Mouse (Mus musculus) liver, embryonic 13.5 days (tissue): ENCODE measurements around the gene Zcchc14. TPM values are rescaled to one million over a fixed set of nuclear protein-coding genes. Genes with fewer than 3 reads are reported as not detected.
A peak's percentile ranks its signal among the peaks of the same experiment; 100 is the strongest.

Experiments
- ATAC-seq: fragments of 200-750 bp; cut with Nextera tagmentation; 2 replicates; pipeline ENCODE4 v1.8.0; 2017; ENCODE audit warnings: low read depth, mild to moderate bottlenecking, moderate number of reproducible peaks, moderate library complexity
- DNase-seq: peaks from one replicate; pipeline ENCODE4 v3.0.0; 2022
- H3K27ac ChIP-seq: fragments of 300-500 bp; sonication (generic); 2 replicates; pipeline ENCODE4 v1.5.1; 2015; ENCODE audit warnings: moderate library complexity, mild to moderate bottlenecking, inconsistent platforms
- H3K27me3 ChIP-seq: fragments of 300-500 bp; sonication (generic); 2 replicates; pipeline ENCODE4 v1.6.1; 2015; ENCODE audit warnings: mild to moderate bottlenecking, inconsistent platforms
- H3K36me3 ChIP-seq: fragments of 300-500 bp; sonication (generic); 2 replicates; pipeline ENCODE4 v1.6.1; 2015; ENCODE audit warnings: mild to moderate bottlenecking, inconsistent platforms
- H3K4me1 ChIP-seq: fragments of 300-500 bp; sonication (generic); replicated peaks from 2 replicates; pipeline ENCODE4 v1.6.1; 2015; ENCODE audit warnings: inconsistent platforms
- H3K4me2 ChIP-seq: fragments of 300-500 bp; sonication (generic); 2 replicates; pipeline ENCODE4 v1.6.1; 2015; ENCODE audit warnings: inconsistent platforms, mild to moderate bottlenecking, moderate library complexity
- H3K4me3 ChIP-seq: fragments of 300-500 bp; sonication (generic); replicated peaks from 2 replicates; pipeline ENCODE4 v1.5.1; 2015; ENCODE audit warnings: mild to moderate bottlenecking, inconsistent platforms
- H3K9ac ChIP-seq: fragments of 300-500 bp; sonication (generic); 2 replicates; pipeline ENCODE4 v1.6.1; 2015; ENCODE audit warnings: mild to moderate bottlenecking, inconsistent platforms
- H3K9me3 ChIP-seq: fragments of 300-500 bp; sonication (generic); replicated peaks from 2 replicates; pipeline ENCODE4 v1.6.1; 2016; ENCODE audit warnings: inconsistent platforms
- WGBS: fragments of 180-500 bp; shearing (Covaris S2); methylation state at CpG from one replicate; pipeline ENCODE4 v1.1.7; 2015; ENCODE audit not compliant: insufficient replicate concordance; 5-methylcytosine and 5-hydroxymethylcytosine counted together
- polyA plus RNA-seq: library from polyadenylated mRNA; unstranded; fragments of >200 nt; fragmentation: Nextera tagmentation; extraction: Ambion mirVana; gene quantifications from 2 replicates; pipeline ENCODE4 v1.2.1, GENCODE M21; 2015

The Zcchc14 gene
- 1.6 and 1.7 TPM in 2 replicates for polyA plus RNA-seq

DNA sequence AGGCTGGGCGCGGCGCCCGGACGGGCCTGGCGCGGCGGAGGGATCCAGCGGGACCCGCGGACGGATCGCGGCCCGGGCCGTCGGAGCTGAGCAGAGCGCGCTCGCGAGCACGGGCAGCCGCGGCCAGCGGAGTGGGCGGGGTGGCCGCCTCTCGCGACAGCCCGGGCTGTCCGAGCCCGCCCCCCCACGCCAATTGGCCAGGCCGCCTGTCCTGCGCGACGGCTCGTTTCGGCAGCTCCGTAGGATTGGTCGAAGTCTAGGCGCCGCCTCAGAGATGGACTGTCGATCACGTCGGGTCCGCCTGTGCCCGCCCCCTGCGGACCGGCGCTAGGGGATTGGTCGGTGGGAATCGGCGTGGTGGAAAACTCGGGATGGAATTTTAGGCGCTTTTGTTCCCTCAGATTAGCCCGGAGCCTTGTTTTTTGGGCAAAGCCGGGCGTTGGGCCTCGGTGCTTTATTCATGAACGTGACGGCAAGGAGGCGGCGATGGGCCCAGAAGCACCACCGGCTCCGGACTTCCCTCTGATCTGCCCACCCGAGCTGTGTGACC, at the start of gene Zcchc14:
Gene Zcchc14 (minus strand): TSS at position 128 of the 550 bp plus-strand sequence.
- ATAC-seq (peak; percentile 86), DNase-seq (peak; percentile 74)
- Histone ChIP-seq H3K27ac (no peak within 1 kb of the TSS), H3K4me1 (peaks cover 29% of the 10 kb centered on the region), H3K9me3 (no peaks in the 10 kb centered on the region), H3K4me2 (peak within 1 kb of the TSS; percentile 67), H3K9ac (peak within 1 kb of the TSS; percentile 65), H3K27me3 (peaks cover 77% of the 10 kb centered on the region), H3K36me3 (no peaks in the 10 kb centered on the region), H3K4me3 (peak within 1 kb of the TSS; percentile 60)
- WGBS = under 1% methylated on average over 67 of the region's 67 CpGs

DNA sequence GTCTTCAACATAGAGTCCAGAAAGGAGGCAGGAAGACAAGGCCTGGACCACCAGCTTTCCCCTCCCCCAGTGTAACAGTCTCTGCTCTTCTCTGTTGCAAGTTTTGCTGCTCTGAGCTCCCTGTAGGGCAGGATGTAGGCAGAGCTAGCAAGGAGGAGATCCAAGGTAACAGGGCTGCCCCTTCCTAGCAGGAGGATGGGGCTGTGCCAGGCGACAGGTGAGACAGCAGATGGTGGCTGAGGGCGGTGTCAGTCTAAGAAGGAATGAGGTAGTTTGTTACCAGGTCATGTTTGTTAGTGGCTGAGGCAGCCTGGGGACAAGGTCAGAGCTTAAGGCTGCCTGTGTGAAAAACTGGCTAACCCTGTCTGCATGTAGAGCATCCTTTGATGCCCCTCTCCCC, 47.2 kb upstream of the Zcchc14 start:
- Histone ChIP-seq H3K4me3 (no peak overlapping the region), H3K4me2 (no peak overlapping the region), H3K9ac (no peak overlapping the region), H3K36me3 (no peaks in the 10 kb centered on the region), H3K27ac (no peak overlapping the region), H3K9me3 (no peaks in the 10 kb centered on the region), H3K4me1 (no peaks in the 10 kb centered on the region), H3K27me3 (no peaks in the 10 kb centered on the region)
- WGBS = 68% methylated on average over 2 of the region's 2 CpGs
- DNase-seq (no peak), ATAC-seq (no peak)

DNA sequence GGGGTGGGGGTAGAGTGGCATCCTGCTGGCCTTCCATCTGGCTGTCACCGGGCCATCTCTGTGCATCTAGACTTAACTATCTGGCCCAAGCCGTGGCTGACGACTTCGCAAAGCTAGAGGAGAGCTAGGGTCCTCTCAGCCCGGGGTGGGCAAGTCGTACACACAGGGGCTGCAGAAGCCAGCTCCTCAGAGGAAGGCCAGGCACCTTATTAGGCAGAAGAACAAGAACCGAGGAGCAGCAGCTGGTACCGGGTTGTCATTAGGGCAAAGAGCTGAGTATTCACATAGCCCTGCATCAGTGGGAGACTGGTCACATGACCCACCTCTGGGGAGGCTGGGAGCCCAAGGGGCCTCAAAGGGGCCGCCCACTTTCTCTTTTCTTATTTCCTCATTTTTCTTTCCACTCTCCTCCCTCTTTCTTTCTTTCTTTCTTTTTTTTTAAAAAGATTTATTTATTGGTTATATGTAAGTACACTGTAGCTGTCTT, 46.0 kb upstream of the Zcchc14 start:
- 6% methylated on average over 9 of the region's 9 CpGs for WGBS
- H3K36me3 ChIP-seq = no peaks in the 10 kb centered on the region
- H3K27ac ChIP-seq = no peak overlapping the region
- no peak for DNase-seq
- no peak overlapping the region for H3K9ac ChIP-seq
- H3K4me3 ChIP-seq = no peak overlapping the region
- no peaks in the 10 kb centered on the region for H3K9me3 ChIP-seq
- no peak for ATAC-seq
- H3K27me3 ChIP-seq = no peaks in the 10 kb centered on the region
- H3K4me2 ChIP-seq = no peak overlapping the region
- no peaks in the 10 kb centered on the region for H3K4me1 ChIP-seq

DNA sequence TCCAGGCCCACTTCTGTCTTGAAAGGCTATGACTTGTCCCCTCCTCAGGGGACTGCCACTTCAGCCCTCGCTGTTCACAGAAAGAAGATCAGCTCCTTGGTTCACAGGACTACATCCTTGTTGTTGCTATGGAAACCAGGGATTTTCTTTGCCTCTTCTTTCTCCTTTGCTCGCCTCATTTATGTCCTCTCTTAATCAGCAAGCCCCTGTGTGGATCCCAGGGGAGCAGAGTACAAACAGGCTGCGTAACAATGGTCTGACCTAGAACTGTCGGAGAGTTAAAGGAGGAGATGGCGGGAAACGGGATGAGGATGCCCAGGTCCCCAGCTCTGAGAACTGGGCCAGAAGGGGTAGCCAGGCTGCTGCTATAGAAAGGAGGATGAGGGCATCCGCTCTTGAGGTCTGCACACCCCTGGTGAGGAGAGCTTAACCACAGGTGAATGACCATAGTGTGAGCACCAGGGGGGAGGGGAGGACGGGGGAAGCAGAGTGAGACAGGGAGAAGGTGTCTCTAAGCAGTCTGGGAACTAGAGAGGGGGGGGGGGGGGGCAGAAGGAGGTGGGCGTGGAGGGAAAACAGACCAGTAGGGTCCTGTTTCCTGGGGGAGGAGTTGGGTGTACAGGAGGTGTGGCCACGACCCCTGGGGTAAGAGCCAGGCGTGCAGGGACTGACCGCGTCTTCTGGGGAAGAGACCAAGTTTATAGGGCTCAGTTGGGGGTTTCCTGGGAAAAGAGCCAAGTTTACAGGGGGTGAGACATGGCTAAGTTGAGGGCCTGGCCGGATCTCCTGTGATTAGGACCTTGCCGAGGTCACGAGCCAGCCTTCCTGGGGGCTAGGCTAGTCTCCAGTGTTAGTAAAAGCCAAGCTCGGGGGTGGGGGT, 45.3 kb upstream of the Zcchc14 start:
- DNase-seq (no peak), ATAC-seq (no peak)
- H3K9ac ChIP-seq = no peak overlapping the region
- no peaks in the 10 kb centered on the region for H3K27me3 ChIP-seq
- no peak overlapping the region for H3K4me3 ChIP-seq
- H3K27ac ChIP-seq = no peak overlapping the region
- 6% methylated on average over 16 of the region's 17 CpGs for WGBS
- H3K9me3 ChIP-seq = no peaks in the 10 kb centered on the region
- H3K4me2 ChIP-seq = no peak overlapping the region
- no peaks in the 10 kb centered on the region for H3K4me1 ChIP-seq
- no peaks in the 10 kb centered on the region for H3K36me3 ChIP-seq

DNA sequence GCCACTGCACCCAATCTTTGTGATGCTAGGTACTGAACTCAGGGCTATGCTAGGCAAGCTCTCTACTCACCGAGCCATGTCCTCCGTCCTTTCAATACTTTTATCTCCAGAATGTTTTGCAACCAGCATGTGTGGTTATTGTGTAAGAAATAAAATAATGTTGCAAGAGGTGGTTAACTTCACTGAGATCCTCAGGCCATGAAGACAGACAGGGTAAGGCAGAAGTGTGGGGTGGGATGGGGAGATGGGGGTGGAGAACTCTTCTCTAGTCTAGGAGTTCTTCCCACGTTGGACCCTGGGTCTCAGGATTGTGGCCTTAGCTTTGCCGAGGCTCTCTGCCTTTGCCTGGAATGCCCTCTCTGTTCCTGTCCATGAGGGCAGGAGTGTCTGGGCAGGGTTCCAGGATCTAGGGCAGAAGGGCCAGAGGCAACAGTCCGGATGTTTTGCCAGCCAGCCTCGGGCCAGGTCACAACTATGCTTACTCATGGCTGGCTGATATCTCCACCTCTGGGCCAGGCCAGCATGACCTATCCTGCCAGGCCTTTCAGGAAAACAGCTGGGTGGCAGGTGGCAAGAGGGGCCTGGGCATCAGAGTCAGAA, 43.0 kb upstream of the Zcchc14 start:
- WGBS = 53% methylated on average over 6 of the region's 6 CpGs
- Histone ChIP-seq H3K9ac (no peak overlapping the region), H3K4me1 (no peaks in the 10 kb centered on the region), H3K9me3 (no peaks in the 10 kb centered on the region), H3K4me3 (no peak overlapping the region), H3K36me3 (no peaks in the 10 kb centered on the region), H3K4me2 (no peak overlapping the region), H3K27me3 (no peaks in the 10 kb centered on the region), H3K27ac (no peak overlapping the region)
- no peak for DNase-seq
- no peak for ATAC-seq

DNA sequence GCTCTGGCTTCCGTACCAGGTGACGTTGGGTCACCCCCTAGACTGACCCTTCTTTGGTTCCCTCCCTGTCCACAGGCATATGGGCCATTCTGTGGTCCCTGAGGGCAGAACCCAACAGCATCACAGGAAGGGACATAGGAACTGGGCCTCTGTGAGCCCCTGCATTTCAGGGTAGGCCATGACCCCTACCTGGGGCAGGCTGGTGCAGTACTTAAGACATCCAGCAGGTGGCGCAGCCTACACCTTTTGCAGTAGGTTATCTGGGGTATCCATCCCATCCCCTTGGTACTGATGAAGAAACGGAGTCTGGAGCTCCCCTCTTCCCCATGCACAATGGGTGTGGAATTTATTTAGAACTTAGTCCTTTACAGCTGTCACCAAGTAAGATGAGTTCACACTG, 41.8 kb upstream of the Zcchc14 start:
- WGBS = 43% methylated on average over 4 of the region's 4 CpGs
- H3K27ac ChIP-seq = no peak overlapping the region
- peak; percentile 11 for DNase-seq

DNA sequence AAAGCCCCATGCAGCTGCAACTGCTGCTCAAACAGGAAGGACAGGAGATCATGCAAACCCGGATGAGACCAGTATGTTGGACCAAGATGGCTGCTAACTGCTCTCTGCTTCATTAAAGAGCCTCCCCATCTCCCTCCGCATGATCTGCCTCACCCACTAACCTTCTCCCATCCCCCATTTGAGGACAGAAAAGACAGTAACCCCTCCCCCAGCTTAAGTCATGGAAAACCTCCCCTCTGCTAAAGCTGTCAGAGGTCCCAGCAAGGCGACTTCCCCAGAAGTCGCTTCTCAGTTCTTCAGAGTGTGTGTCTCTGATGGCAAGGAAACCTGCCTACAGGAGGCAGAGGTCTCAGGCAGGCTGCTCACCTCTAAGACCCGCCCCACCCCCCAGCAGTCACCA, 35.8 kb upstream of the Zcchc14 start:
- Histone ChIP-seq H3K36me3 (no peaks in the 10 kb centered on the region), H3K9me3 (no peaks in the 10 kb centered on the region), H3K4me3 (no peak overlapping the region), H3K4me2 (no peak overlapping the region), H3K9ac (no peak overlapping the region), H3K27ac (no peak overlapping the region), H3K27me3 (no peaks in the 10 kb centered on the region), H3K4me1 (no peaks in the 10 kb centered on the region)
- ATAC-seq = no peak
- DNase-seq = no peak
- 24% methylated on average over 5 of the region's 5 CpGs for WGBS

More for the DNA sequence above, 41.8 kb upstream of the Zcchc14 start:
- Histone ChIP-seq H3K4me2 (no peak overlapping the region), H3K9ac (no peak overlapping the region), H3K9me3 (no peaks in the 10 kb centered on the region), H3K36me3 (no peaks in the 10 kb centered on the region), H3K27me3 (no peaks in the 10 kb centered on the region), H3K4me1 (no peaks in the 10 kb centered on the region), H3K4me3 (no peak overlapping the region)
- no peak for ATAC-seq

DNA sequence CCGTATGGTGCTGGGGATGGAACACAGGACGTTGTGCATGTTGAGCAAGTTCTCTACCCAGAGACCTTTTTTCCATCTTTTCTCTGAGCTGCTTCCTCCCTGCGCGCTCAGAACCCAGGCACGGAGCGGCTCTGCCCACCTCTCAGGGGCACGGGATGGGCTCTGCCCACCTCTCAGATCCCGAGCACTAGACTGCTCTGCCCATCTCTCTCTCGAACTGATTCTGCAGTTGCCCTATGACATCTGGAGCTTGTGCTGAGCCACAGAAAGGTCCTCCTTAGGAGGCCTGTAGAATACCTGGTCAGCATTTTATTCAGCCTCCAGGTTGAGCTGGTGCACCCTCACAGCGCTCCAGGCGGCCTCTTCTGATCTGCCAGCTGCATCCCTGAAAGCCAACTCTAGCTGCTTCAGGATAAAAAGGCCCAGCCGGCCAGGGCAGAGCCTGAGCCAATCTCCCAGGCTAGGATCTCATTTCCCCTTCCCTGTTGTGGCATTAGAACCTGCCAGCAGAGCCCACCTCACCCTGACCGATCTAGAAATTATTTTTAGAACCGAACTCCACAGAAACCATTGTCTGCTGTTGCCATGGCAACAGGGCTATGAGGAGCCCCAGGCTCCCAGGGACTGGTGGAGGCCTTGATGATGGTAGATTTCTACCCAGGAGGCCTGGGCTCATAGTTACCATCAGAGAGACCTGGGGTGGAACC, 34.9 kb upstream of the Zcchc14 start:
- H3K36me3 ChIP-seq = no peaks in the 10 kb centered on the region
- no peak for DNase-seq
- no peaks in the 10 kb centered on the region for H3K27me3 ChIP-seq
- no peak overlapping the region for H3K9ac ChIP-seq
- H3K4me3 ChIP-seq = no peak overlapping the region
- WGBS = 44% methylated on average over 14 of the region's 14 CpGs
- no peaks in the 10 kb centered on the region for H3K9me3 ChIP-seq
- no peaks in the 10 kb centered on the region for H3K4me1 ChIP-seq
- no peak overlapping the region for H3K27ac ChIP-seq
- ATAC-seq = no peak
- H3K4me2 ChIP-seq = no peak overlapping the region

DNA sequence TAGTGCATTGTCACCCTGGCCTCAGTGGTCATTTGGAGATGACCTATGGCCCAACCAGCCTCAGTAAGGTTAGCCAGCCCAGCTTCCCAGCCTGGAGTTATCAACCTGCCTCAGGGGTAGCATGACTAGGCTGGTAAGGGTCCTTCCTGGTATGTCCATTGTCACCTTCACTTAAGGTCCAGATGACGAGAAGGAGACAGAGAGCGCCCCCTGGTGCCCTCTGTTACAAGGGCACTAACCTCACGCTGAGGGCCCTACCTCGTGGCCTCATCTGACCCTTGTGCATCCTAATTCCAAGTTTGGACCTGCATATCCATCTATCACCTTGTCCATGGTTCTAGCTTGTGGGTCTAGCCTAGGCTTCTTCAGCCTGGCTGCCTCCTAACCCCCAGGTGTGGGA, 32.7 kb upstream of the Zcchc14 start:
- Histone ChIP-seq H3K9me3 (no peaks in the 10 kb centered on the region), H3K4me3 (no peak overlapping the region), H3K27ac (no peak overlapping the region), H3K4me1 (no peaks in the 10 kb centered on the region), H3K27me3 (no peaks in the 10 kb centered on the region), H3K4me2 (no peak overlapping the region), H3K9ac (no peak overlapping the region), H3K36me3 (no peaks in the 10 kb centered on the region)
- ATAC-seq = no peak
- 7% methylated on average over 4 of the region's 4 CpGs for WGBS
- DNase-seq = no peak

DNA sequence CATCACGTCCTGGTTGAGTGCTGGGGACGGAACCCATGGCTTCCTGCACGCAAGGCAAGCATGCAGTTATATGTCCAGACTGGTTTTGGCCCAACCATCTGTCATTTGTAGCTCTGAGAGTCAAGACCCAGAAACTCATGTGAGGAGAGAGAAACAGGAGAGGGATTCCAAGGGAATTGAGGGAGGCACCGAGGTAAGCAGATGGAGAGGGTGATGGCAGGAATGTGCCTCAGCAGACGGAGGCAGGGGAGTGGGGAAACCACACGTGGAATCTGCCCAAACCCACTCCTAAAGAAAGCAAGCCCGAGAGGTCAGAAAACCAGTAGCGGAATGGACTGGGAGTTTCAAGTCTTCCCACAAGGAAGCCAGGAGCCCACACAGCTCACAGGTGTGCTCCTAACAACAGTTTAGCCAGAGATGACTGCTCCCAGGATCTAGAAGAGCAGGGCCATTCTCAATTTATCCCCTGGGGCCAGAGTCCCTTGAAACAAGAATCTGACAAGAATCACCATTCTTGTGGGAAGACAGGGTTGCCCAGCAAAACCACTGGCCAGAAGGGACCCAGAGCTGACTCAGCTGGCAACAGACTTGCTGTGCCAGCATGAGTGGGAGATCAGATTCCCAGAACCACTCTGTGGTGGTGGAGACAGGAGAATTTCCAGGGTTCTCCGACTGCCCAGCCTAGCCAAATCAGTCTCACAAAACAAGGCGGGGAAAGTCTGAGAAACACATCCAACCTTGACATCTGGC, 30.6 kb upstream of the Zcchc14 start:
- Histone ChIP-seq H3K9ac (no peak overlapping the region), H3K4me1 (no peaks in the 10 kb centered on the region), H3K27ac (no peak overlapping the region), H3K9me3 (no peaks in the 10 kb centered on the region), H3K4me2 (no peak overlapping the region), H3K36me3 (no peaks in the 10 kb centered on the region), H3K27me3 (no peaks in the 10 kb centered on the region), H3K4me3 (no peak overlapping the region)
- DNase-seq (no peak), ATAC-seq (no peak)
- WGBS = 56% methylated on average over 10 of the region's 10 CpGs
